Mouse (Mus musculus) urinary bladder, adult 2 months (tissue): ENCODE measurements around the gene Slamf6. TPM values are rescaled to one million over a fixed set of nuclear protein-coding genes. Genes with fewer than 3 reads are reported as not detected.

Experiments
- DNase-seq: peaks from one replicate; pipeline ENCODE4 v3.0.0; 2022; ENCODE audit warnings: low spot score
- polyA plus RNA-seq: library from polyadenylated mRNA; depleted of rRNA; stranded (reverse); fragments of >200 nt; gene quantifications from 2 replicates; pipeline ENCODE4 v1.2.3, GENCODE M21; 2012; rRNA removed

Gene Slamf6
- polyA plus RNA-seq, 1 experiment, result 0.70 TPM

DNA sequence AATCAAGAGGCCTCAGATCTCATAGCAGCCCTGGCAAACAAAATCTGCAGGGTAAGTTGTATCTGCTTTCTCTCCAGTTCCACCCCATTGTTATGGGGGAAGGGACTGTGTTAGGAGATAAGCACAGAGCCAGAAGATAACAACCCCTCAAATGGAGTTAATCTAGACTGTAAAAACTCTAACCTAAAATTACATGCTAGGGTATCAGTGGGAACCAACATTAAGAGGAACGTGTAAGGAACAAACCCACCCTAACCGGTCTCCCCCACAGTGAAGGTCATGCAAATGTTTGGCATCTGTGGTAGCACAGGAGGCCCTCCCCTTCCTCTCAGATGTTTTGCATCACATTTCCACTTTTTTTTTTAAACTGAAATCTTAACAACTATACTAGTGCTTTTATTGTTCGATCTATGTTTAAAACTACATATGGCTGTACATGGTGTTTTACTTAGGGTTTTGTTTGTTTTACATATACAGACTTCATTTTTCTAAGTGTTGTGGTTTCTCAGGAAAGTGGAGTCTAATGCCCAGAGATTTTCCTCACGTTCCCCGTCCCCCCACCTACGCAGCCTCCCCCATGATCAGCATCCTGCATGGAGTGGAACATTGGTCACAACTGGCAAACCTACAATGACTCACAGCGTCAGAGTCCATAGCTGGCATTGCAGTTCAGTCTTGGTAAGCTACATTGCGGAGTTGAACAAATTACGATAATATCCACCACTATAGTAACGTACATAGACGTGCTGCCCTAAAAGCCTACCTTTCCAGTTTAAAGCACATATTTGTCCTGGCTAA is 77.8 kb downstream of the Slamf6 start:
- DNase-seq, result no peak

DNA sequence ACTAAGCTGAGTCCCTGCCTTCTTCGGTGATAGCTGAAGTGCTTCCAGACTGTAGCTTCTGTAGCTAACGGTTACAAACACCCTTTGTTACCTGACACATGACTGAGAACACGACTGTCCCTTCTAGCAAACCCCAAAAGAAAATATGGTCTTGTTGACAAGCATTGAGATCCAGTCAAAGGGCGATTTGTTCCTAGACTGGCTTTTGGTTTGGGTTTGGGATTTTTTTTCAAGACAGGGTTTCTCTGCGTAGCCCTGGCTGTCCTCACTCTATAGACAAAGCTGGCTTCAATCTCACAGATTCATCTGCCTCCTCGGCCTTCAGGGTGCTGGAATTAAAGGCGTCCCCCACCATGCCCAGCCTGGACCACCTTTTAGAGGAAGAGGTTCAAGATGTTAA is 79.4 kb downstream of the Slamf6 start:
- DNase-seq, result no peak

DNA sequence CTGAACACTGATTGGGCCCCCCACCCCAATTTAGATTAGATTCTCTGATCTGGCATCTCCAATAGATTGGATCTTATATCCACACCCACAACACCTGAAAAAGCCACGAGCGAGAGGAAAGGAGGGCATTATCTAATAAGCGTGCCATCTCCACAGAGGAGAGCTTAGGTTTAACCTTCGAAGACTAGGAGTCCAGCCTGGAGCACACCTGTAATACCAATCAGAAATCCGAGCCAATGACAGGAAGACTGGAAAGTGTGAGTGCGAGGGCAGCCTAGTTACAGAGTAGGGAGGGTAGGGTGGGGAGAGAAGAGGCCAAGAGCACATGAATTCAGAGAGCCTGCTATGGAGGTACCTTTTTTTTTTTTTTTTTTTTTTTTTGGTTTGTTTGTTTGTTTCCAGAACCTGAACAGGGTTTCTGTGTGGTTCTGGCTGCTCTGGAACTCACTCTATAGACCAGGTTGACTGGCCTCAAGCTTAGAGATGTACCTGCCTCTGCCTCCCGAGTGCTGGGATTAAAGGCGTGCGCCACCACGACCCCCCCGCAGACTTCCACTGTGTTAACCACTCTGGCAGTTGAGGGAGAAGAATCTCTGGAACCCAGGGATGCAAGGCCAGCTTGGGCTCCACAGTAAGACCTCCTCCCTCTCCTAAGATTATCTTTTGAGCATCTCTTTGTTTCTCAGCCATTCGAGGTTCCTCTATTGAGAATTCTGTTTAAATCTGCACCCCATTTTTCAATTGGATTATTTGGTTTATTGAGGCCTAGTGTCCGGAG is 81.7 kb downstream of the Slamf6 start:
- no peak for DNase-seq

DNA sequence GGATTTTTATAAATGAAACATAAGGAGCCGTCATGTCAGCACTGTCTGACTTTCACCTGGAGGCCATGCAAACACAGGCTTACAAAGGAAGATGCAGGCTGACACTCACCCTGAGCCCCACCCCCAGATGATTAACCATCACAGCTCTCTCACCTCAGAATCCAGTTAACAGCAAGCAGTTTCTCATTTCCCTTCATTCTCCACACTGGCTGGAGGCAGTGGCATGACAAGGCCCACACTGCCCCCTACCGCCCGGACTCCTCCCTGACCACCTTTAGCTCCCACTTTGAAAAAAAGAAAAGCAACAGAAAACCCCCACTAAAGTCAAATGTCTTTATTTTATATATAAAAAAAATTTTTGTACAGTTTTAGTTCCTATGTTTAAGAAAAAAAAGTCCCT is 83.3 kb downstream of the Slamf6 start:
- DNase-seq, result no peak

DNA sequence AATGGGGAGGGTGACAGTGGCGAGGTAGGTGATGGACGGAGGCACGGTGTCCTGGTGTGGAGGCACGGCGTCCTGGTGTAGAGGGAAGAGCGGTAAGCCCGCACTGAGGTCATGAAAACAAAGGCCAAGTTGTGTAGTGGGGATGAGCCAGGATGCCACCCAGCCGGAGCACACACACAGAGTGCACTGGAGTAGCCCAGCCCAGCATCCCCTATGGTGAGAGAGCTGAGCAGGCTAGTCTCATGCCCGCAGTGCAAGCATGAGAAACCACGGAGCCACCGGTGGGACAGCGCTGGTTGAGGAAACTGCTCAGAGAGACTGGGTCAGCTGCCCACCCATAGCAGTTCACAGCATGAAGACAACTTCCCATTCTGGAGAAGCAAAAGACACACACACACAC is 84.3 kb downstream of the Slamf6 start:
- no peak for DNase-seq

Other genes with a start within 250 kb of the Slamf6 start
- gene Cd48, start 235.5 kb upstream of the Slamf6 start, polyA plus RNA-seq, result 11.5 and 15.9 TPM in 2 replicates
- gene Slamf1, start 150.4 kb upstream of the Slamf6 start, polyA plus RNA-seq, result 0.10 and 0.12 TPM in 2 replicates
- gene Cd84, start 77.8 kb upstream of the Slamf6 start, polyA plus RNA-seq, result 5.1 and 5.6 TPM in 2 replicates
- gene Gm10521, start 21.9 kb upstream of the Slamf6 start, polyA plus RNA-seq, result 0.28 TPM in 2 replicates
- gene Vangl2, start 110.9 kb downstream of the Slamf6 start, polyA plus RNA-seq, result 3.7 and 6.4 TPM in 2 replicates
- gene Nhlh1, start 140.1 kb downstream of the Slamf6 start, polyA plus RNA-seq, result not detected in 2 replicates
- gene Copa, start 165.0 kb downstream of the Slamf6 start, polyA plus RNA-seq, result 84.9 and 135 TPM in 2 replicates
- gene Ncstn, start 165.3 kb downstream of the Slamf6 start, polyA plus RNA-seq, result 94.8 and 100.0 TPM in 2 replicates
- 89.4 and 89.6 TPM in 2 replicates for gene Pex19, start 209.2 kb downstream of the Slamf6 start, polyA plus RNA-seq
- 115 and 118 TPM in 2 replicates for gene Dcaf8, start 230.6 kb downstream of the Slamf6 start, polyA plus RNA-seq